Mouse (Mus musculus) spleen, adult 2 months (tissue): ENCODE measurements around the gene Ubap1l. TPM values are rescaled to one million over a fixed set of nuclear protein-coding genes. Genes with fewer than 3 reads are reported as not detected.
"Not testable (repeated sequence)": the region's sequence is repeated elsewhere in the genome, so short reads cannot be mapped to it uniquely, and the experiment has no call there.

Experiments
- DNase-seq, 2 experiments: peaks; one replicate each; pipeline versions ENCODE4 v3.0.0 to v3.0.0-alpha.2; 2012 to 2021; ENCODE audit warnings: low spot score in 2 of 2, low read depth in 1 of 2
- H3K27ac ChIP-seq: fragments of 200-500 bp; 2 replicates; pipeline ENCODE4 v1.5.1; 2012; ENCODE audit warnings: low read length, inconsistent platforms; ENCODE audit not compliant: insufficient read depth
- H3K27me3 ChIP-seq: fragments of 200-500 bp; 2 replicates; pipeline ENCODE4 v1.6.1; 2012; ENCODE audit warnings: mild to moderate bottlenecking, moderate library complexity, low read length, inconsistent platforms; ENCODE audit not compliant: control insufficient read depth, insufficient read depth
- H3K36me3 ChIP-seq: fragments of 200-500 bp; 2 replicates; pipeline ENCODE4 v1.6.1; 2012; ENCODE audit warnings: mild to moderate bottlenecking, low read length, inconsistent platforms; ENCODE audit not compliant: control insufficient read depth, insufficient read depth
- H3K4me1 ChIP-seq: fragments of 200-500 bp; 2 replicates; pipeline ENCODE4 v1.6.1; 2011; ENCODE audit warnings: inconsistent platforms; ENCODE audit not compliant: control insufficient read depth, insufficient read depth, insufficient read length
- H3K4me3 ChIP-seq: fragments of 200-500 bp; 2 replicates; pipeline ENCODE4 v1.5.1; 2011; ENCODE audit warnings: mild to moderate bottlenecking, inconsistent platforms; ENCODE audit not compliant: insufficient read depth, insufficient read length; ENCODE audit errors: extremely low read depth
- CTCF ChIP-seq: fragments of 200-500 bp; IDR thresholded peaks from 2 replicates; pipeline ENCODE4 v1.5.1; 2011; ENCODE audit warnings: mild to moderate bottlenecking, inconsistent platforms; ENCODE audit not compliant: insufficient read depth, insufficient read length, insufficient replicate concordance; ENCODE audit errors: extremely low read depth
- POLR2A ChIP-seq: fragments of 200-500 bp; IDR thresholded peaks from 2 replicates; pipeline ENCODE4 v1.6.1; 2011; ENCODE audit warnings: low read depth, low read length, inconsistent platforms
- WGBS: fragments of 180-500 bp; shearing (Covaris S2); methylation state at CpG from one replicate; pipeline ENCODE4 v1.1.7; 2018; 5-methylcytosine and 5-hydroxymethylcytosine counted together
- polyA plus RNA-seq: library from polyadenylated mRNA; depleted of rRNA; stranded (reverse); fragments of >200 nt; gene quantifications from 2 replicates; pipeline ENCODE4 v1.2.3, GENCODE M21; 2012

Ubap1l gene
- polyA plus RNA-seq, 1 experiment = 0.54 TPM

- TF ChIP-seq POLR2A = no peak
- no peaks in the 10 kb centered on the region for H3K27me3 ChIP-seq
- 93% methylated on average over 5 of the region's 5 CpGs for WGBS
- no peak overlapping the region for H3K27ac ChIP-seq
- H3K4me3 ChIP-seq = no peak overlapping the region
- H3K36me3 ChIP-seq = peaks cover 1% of the 10 kb centered on the region; the same call in 1 of the 2 replicates
- no peaks in the 10 kb centered on the region for H3K4me1 ChIP-seq
- no peak for DNase-seq
These were observed 26.9 kb upstream of the Ubap1l start for GRCm38 (mm10) chr9:65333958-65334357.

- Histone ChIP-seq H3K27ac (no peak overlapping the region), H3K4me1 (no peaks in the 10 kb centered on the region), H3K36me3 (no peaks in the 10 kb centered on the region), H3K4me3 (no peak overlapping the region), H3K27me3 (no peaks in the 10 kb centered on the region)
- no peak for TF ChIP-seq POLR2A
- TF ChIP-seq CTCF = no peak
- 88% methylated on average over 4 of the region's 4 CpGs for WGBS
- DNase-seq = no peak
These were observed 21.7 kb upstream of the Ubap1l start for GRCm38 (mm10) chr9:65339146-65339545.

- H3K4me1 ChIP-seq = no peaks in the 10 kb centered on the region
- WGBS = 88% methylated on average over 2 of the region's 2 CpGs
- DNase-seq = no peak
- H3K4me3 ChIP-seq = no peak overlapping the region
- H3K27me3 ChIP-seq = no peaks in the 10 kb centered on the region
- H3K27ac ChIP-seq = no peak overlapping the region
- no peaks in the 10 kb centered on the region for H3K36me3 ChIP-seq
- TF ChIP-seq CTCF (no peak), POLR2A (no peak)
These were observed 20.4 kb upstream of the Ubap1l start for GRCm38 (mm10) chr9:65340414-65340813.

GRCm38 (mm10) chr9:65345439-65345838 lies 15.4 kb upstream of the Ubap1l start:
- not testable (repeated sequence) for H3K4me1 ChIP-seq, DNase-seq, H3K36me3 ChIP-seq, H3K27me3 ChIP-seq
- Histone ChIP-seq H3K27ac (peak overlapping the region; percentile 73), H3K4me3 (peak overlapping the region; percentile 71)
- 72% methylated on average over 11 of the region's 11 CpGs for WGBS

- H3K36me3 ChIP-seq = peaks cover 2% of the 10 kb centered on the region; the same call in 1 of the 2 replicates
- TF ChIP-seq POLR2A (peak; percentile 91), CTCF (no peak)
- peak; percentile 90 to 93 for DNase-seq
- H3K27me3 ChIP-seq = no peaks in the 10 kb centered on the region
- peaks cover 7% of the 10 kb centered on the region for H3K4me1 ChIP-seq
- peak within 1 kb of the TSS; percentile 73 for H3K27ac ChIP-seq
- WGBS = 2% methylated on average over 43 of the region's 59 CpGs
- peak within 1 kb of the TSS; percentile 71 for H3K4me3 ChIP-seq
These were observed 14.9 kb upstream of the Ubap1l start, which contains the start of gene Pdcd7 for GRCm38 (mm10) chr9:65345854-65346475. Gene Pdcd7, plus strand, starts transcription at chr9:65346104.

GRCm38 (mm10) chr9:65346476-65347111 lies 14.2 kb upstream of the Ubap1l start:
- peak overlapping the region; percentile 71 for H3K4me3 ChIP-seq
- peak; percentile 21 to 32 for DNase-seq
- H3K27me3 ChIP-seq = no peaks in the 10 kb centered on the region
- H3K4me1 ChIP-seq = peaks cover 7% of the 10 kb centered on the region
- under 1% methylated on average over 77 of the region's 77 CpGs for WGBS
- peak overlapping the region; percentile 72 for H3K27ac ChIP-seq
- TF ChIP-seq CTCF (no peak), POLR2A (no peak)
- peaks cover 2% of the 10 kb centered on the region; the same call in 1 of the 2 replicates for H3K36me3 ChIP-seq

GRCm38 (mm10) chr9:65347112-65347850 lies 13.6 kb upstream of the Ubap1l start:
- TF ChIP-seq POLR2A (no peak), CTCF (no peak)
- H3K27me3 ChIP-seq = no peaks in the 10 kb centered on the region
- H3K36me3 ChIP-seq = peaks cover 2% of the 10 kb centered on the region; the same call in 1 of the 2 replicates
- no peak for DNase-seq
- H3K4me3 ChIP-seq = peak overlapping the region; percentile 71
- WGBS = 33% methylated on average over 8 of the region's 8 CpGs
- H3K4me1 ChIP-seq = peaks cover 7% of the 10 kb centered on the region
- peak overlapping the region; percentile 72 for H3K27ac ChIP-seq
